Mouse (Mus musculus): ENCODE data around the gene Klf12. TPM values are rescaled to one million over a fixed set of nuclear protein-coding genes. Genes with fewer than 3 reads are reported as not detected.

The Klf12 gene
- 1.5 TPM for polyA plus RNA-seq (2015; fragmentation: Illumina TruSeq; extraction: RNeasy Lipid Tissue Mini Kit (QIAGEN cat#74804); ENCODE audit: insufficient read depth, low read depth, low replicate concordance)

DNA sequence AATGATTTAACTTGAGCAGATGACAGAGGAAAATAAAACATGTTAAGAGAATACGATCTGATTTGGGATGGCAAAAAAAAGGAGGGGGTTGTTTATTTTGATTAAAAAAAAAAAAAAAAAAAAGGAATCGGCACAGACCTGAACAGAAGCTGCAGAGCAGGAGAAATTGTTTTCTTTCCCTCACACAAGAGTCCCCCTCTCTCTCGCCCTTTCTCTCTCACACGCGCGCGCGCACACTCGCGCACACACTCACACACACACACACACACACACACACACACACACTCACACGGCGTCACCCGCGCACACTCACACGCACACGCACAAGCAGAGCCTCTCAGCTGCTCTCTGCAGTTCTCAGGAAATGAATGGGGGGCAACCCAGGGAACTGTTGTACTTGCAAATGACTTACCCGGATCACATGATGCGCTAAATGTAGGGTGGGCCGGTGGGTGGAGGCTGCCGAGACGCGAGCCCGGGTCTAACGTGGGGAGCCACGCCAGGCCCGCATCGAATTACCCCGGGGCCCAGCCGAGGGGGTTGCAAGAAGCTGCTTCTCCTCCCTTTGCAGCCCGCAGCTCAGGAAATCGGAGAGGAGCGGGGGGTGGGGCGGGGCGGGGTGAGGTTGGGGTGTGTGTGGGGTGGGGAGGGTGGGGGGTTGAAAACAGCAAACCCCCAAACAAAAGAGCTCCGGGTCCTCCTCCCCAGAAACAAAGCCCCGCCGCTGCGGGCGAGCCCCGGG lies at the start of gene Klf12:
Klf12 (minus strand) TSS at position 561 of the 742 bp plus-strand sequence.

Data from pancreas, adult 10 weeks (tissue).